Mouse (Mus musculus) kidney, postnatal 36 days (tissue): Measurements from ENCODE around the gene Cdipt.

ENCODE experiments used
- DNase-seq, 2 experiments: peaks; one replicate each; pipeline ENCODE4 v3.0.0; 2021 to 2022; ENCODE audit warnings: mixed read lengths in 2 of 2

Gene Cdipt

GRCm38 (mm10) chr7:127025556-127026160 is 49.9 kb downstream of the Cdipt start:
- peak in 1 of 2 experiments; percentile 70 for DNase-seq

- DNase-seq: peak; percentile 79 to 88
Measured at GRCm38 (mm10) chr7:127026161-127026600, 50.5 kb downstream of the Cdipt start.

GRCm38 (mm10) chr7:127026616-127026983 is 50.9 kb downstream of the Cdipt start:
- no peak for DNase-seq

- peak; percentile 100 for DNase-seq
Measured at GRCm38 (mm10) chr7:127026984-127027726, 51.4 kb downstream of the Cdipt start, which contains the start of gene Maz. Maz (minus strand) TSS chr7:127027037.

GRCm38 (mm10) chr7:127027885-127028284 is 52.2 kb downstream of the Cdipt start:
- DNase-seq: no peak
